Mouse (Mus musculus) MEL (cell line): Measurements from ENCODE around the gene Myt1l. TPM values are rescaled to one million over a fixed set of nuclear protein-coding genes. Genes with fewer than 3 reads are reported as not detected.

Experiments
- DNase-seq: peaks from one replicate; pipeline ENCODE4 v3.0.0; 2011; ENCODE audit warnings: low read depth, low spot score
- H3K27ac ChIP-seq: 2 replicates; pipeline ENCODE4 v1.5.1; 2012; ENCODE audit warnings: low read depth, mild to moderate bottlenecking, control low read depth, low read length, moderate library complexity; ENCODE audit not compliant: control insufficient read depth
- H3K27me3 ChIP-seq, 2 experiments: fragments of 150-350 bp in 1 of 2; sonication (generic) in 1 of 2; 2 replicates each; pipeline ENCODE4 v1.6.1; 2012; ENCODE audit warnings: low read length in 2 of 2, mild to moderate bottlenecking in 2 of 2, improper control_type of control experiment in 1 of 2, moderate library complexity in 1 of 2; ENCODE audit not compliant: insufficient read depth in 2 of 2, control insufficient read depth in 1 of 2
- H3K36me3 ChIP-seq, 2 experiments: 2 replicates each; pipeline ENCODE4 v1.6.1; 2012 to 2014; ENCODE audit warnings: low read length in 2 of 2, improper control_type of control experiment in 1 of 2, inconsistent platforms in 1 of 2, mild to moderate bottlenecking in 1 of 2; ENCODE audit not compliant: insufficient read depth in 2 of 2, control insufficient read depth in 1 of 2
- H3K4me1 ChIP-seq, 2 experiments: fragments of 150-350 bp in 1 of 2; sonication (generic) in 1 of 2; 2 replicates each; pipeline ENCODE4 v1.6.1; 2012; ENCODE audit warnings: low read length in 2 of 2, improper control_type of control experiment in 1 of 2, mild to moderate bottlenecking in 1 of 2; ENCODE audit not compliant: insufficient read depth in 2 of 2, control insufficient read depth in 1 of 2
- H3K4me3 ChIP-seq, 2 experiments: fragments of 150-350 bp in 1 of 2; sonication (generic) in 1 of 2; 2 replicates each; pipeline ENCODE4 v1.5.1; 2012; ENCODE audit warnings: low read depth in 2 of 2, low read length in 2 of 2, mild to moderate bottlenecking in 2 of 2, moderate library complexity in 2 of 2, control low read depth in 1 of 2, improper control_type of control experiment in 1 of 2; ENCODE audit not compliant: control insufficient read depth in 1 of 2, insufficient read depth in 1 of 2
- H3K79me2 ChIP-seq: 2 replicates; pipeline ENCODE4 v1.6.1; 2012; ENCODE audit warnings: mild to moderate bottlenecking, low read length, moderate library complexity; ENCODE audit not compliant: control insufficient read depth, poor library complexity, insufficient read depth
- H3K9ac ChIP-seq: 2 replicates; pipeline ENCODE4 v1.6.1; 2012; ENCODE audit warnings: low read depth, mild to moderate bottlenecking, control low read depth, low read length, moderate library complexity; ENCODE audit not compliant: control insufficient read depth, poor library complexity, severe bottlenecking
- H3K9me3 ChIP-seq: fragments of 150-350 bp; sonication (generic); replicated peaks from 2 replicates; pipeline ENCODE4 v1.6.1; 2012; ENCODE audit warnings: mild to moderate bottlenecking, low read length, improper control_type of control experiment, moderate library complexity; ENCODE audit not compliant: insufficient read depth
- BHLHE40 ChIP-seq: IDR thresholded peaks from 2 replicates; pipeline ENCODE4 v1.6.1; 2012; ENCODE audit warnings: low read depth, mild to moderate bottlenecking, inconsistent platforms, low read length, improper control_type of control experiment, borderline replicate concordance
- CHD2 ChIP-seq: IDR thresholded peaks from 2 replicates; pipeline ENCODE4 v1.6.1; 2011; ENCODE audit warnings: low read length, improper control_type of control experiment
- CTCF ChIP-seq, 3 experiments: IDR thresholded peaks in 2 of 3; conservative IDR thresholded peaks in 1 of 3; 2 replicates each; pipeline ENCODE4 v1.5.1; 2011 to 2012; ENCODE audit warnings: low read length in 3 of 3, low read depth in 2 of 3, mild to moderate bottlenecking in 2 of 3, improper control_type of control experiment in 1 of 3, inconsistent platforms in 1 of 3, mixed read lengths in 1 of 3, moderate library complexity in 1 of 3; ENCODE audit not compliant: control insufficient read depth in 1 of 3, insufficient read depth in 1 of 3, poor library complexity in 1 of 3, severe bottlenecking in 1 of 3
- E2F4 ChIP-seq: IDR thresholded peaks from 2 replicates; pipeline ENCODE4 v1.6.1; 2011; ENCODE audit warnings: low read depth, low read length, improper control_type of control experiment, borderline replicate concordance
- EP300 ChIP-seq, 2 experiments: IDR thresholded peaks; 2 replicates each; pipeline ENCODE4 v1.6.1; 2011; ENCODE audit warnings: improper control_type of control experiment in 2 of 2, low read length in 2 of 2, low read depth in 1 of 2, mild to moderate bottlenecking in 1 of 2
- GATA1 ChIP-seq: IDR thresholded peaks from 2 replicates; pipeline ENCODE4 v1.6.1; 2011; ENCODE audit warnings: low read depth, low read length, improper control_type of control experiment
- JUND ChIP-seq: IDR thresholded peaks from 2 replicates; pipeline ENCODE4 v1.6.1; 2011; ENCODE audit warnings: low read depth, mild to moderate bottlenecking, improper control_type of control experiment, low read length
- KAT2A ChIP-seq: conservative IDR thresholded peaks from 2 replicates; pipeline ENCODE4 v1.6.1; 2012; ENCODE audit warnings: low read depth, low read length, improper control_type of control experiment, inconsistent platforms
- MAFK ChIP-seq: IDR thresholded peaks from 2 replicates; pipeline ENCODE4 v1.6.1; 2011; ENCODE audit warnings: low read depth, mild to moderate bottlenecking, low read length, improper control_type of control experiment, borderline replicate concordance
- MEF2A ChIP-seq: IDR thresholded peaks from 2 replicates; pipeline ENCODE4 v1.6.1; 2014; ENCODE audit warnings: low read depth, mild to moderate bottlenecking, inconsistent platforms, low read length, improper control_type of control experiment; ENCODE audit not compliant: poor library complexity, insufficient replicate concordance, severe bottlenecking; ENCODE audit errors: extremely low read depth
- MXI1 ChIP-seq: IDR thresholded peaks from 2 replicates; pipeline ENCODE4 v1.6.1; 2011; ENCODE audit warnings: mild to moderate bottlenecking, low read depth, low read length, improper control_type of control experiment
- MYC ChIP-seq: IDR thresholded peaks from 2 replicates; pipeline ENCODE4 v1.6.1; 2011; ENCODE audit warnings: low read depth, mild to moderate bottlenecking, low read length, improper control_type of control experiment, moderate library complexity
- NRF1 ChIP-seq: IDR thresholded peaks from 2 replicates; pipeline ENCODE4 v1.6.1; 2014; ENCODE audit warnings: low read depth, mild to moderate bottlenecking, inconsistent platforms, low read length, improper control_type of control experiment, moderate library complexity; ENCODE audit not compliant: poor library complexity, insufficient read depth, severe bottlenecking
- POLR2A ChIP-seq, 2 experiments: IDR thresholded peaks; 2 replicates each; pipeline ENCODE4 v1.6.1; 2011 to 2012; ENCODE audit warnings: low read length in 2 of 2, mild to moderate bottlenecking in 2 of 2, control low read depth in 1 of 2, improper control_type of control experiment in 1 of 2, low read depth in 1 of 2, moderate library complexity in 1 of 2; ENCODE audit not compliant: control insufficient read depth in 1 of 2, insufficient read depth in 1 of 2, poor library complexity in 1 of 2
- RAD21 ChIP-seq: IDR thresholded peaks from 2 replicates; pipeline ENCODE4 v1.6.1; 2011; ENCODE audit warnings: mild to moderate bottlenecking, low read depth, low read length, improper control_type of control experiment
- SMC3 ChIP-seq: IDR thresholded peaks from 2 replicates; pipeline ENCODE4 v1.6.1; 2011; ENCODE audit warnings: low read depth, low read length, improper control_type of control experiment
- TCF12 ChIP-seq: IDR thresholded peaks from 2 replicates; pipeline ENCODE4 v1.6.1; 2014; ENCODE audit warnings: low read depth, mild to moderate bottlenecking, inconsistent platforms, low read length, improper control_type of control experiment, moderate library complexity
- UBTF ChIP-seq: IDR thresholded peaks from 2 replicates; pipeline ENCODE4 v1.6.1; 2012; ENCODE audit warnings: low read depth, mild to moderate bottlenecking, inconsistent platforms, low read length, improper control_type of control experiment, moderate library complexity, borderline replicate concordance; ENCODE audit not compliant: insufficient read depth
- USF1 ChIP-seq: IDR thresholded peaks from 2 replicates; pipeline ENCODE4 v1.6.1; 2014; ENCODE audit warnings: low read depth, mild to moderate bottlenecking, inconsistent platforms, low read length, improper control_type of control experiment, moderate library complexity
- USF2 ChIP-seq, 2 experiments: IDR thresholded peaks; 2 replicates each; pipeline ENCODE4 v1.6.1; 2011 to 2012; ENCODE audit warnings: improper control_type of control experiment in 2 of 2, low read length in 2 of 2, borderline replicate concordance in 1 of 2, inconsistent platforms in 1 of 2, low read depth in 1 of 2, mild to moderate bottlenecking in 1 of 2; ENCODE audit not compliant: insufficient read depth in 1 of 2
- ZC3H11A ChIP-seq: IDR thresholded peaks from 2 replicates; pipeline ENCODE4 v1.6.1; 2012; ENCODE audit warnings: low read depth, mild to moderate bottlenecking, inconsistent platforms, low read length, improper control_type of control experiment
- polyA plus RNA-seq, 2 experiments: library from polyadenylated mRNA; stranded (reverse) in 1 of 2; unstranded in 1 of 2; fragments of >175 nt in 1 of 2; fragments of >200 nt in 1 of 2; gene quantifications; 2 replicates each; pipeline versions ENCODE4 v1.2.1 to v1.2.4; 2012; ENCODE audit warnings: low replicate concordance in 2 of 2, low read depth in 1 of 2; ENCODE audit not compliant: insufficient read length in 2 of 2, insufficient read depth in 1 of 2, missing spikeins in 1 of 2
- total RNA-seq: library from RNA; depleted of rRNA; stranded (reverse); fragments of 300-350 nt; gene quantifications from 2 replicates; pipeline ENCODE4 v1.2.3, GENCODE M21; 2012

Gene Myt1l
- total and polyA plus RNA-seq, 3 experiments = not detected

- no peak overlapping the region for H3K9ac ChIP-seq
- H3K36me3 ChIP-seq = no peaks in the 10 kb centered on the region
- no peaks in the 10 kb centered on the region for H3K9me3 ChIP-seq
- H3K27ac ChIP-seq = no peak overlapping the region
- no peaks in the 10 kb centered on the region for H3K79me2 ChIP-seq
- no peaks in the 10 kb centered on the region for H3K27me3 ChIP-seq
- TF ChIP-seq SMC3 (no peak), UBTF (no peak), EP300 (IDR thresholded peaks at IDR 0.05; ENCODE audit: low read depth in 1 of 2, low read length in 2 of 2) (no peak)
- H3K4me3 ChIP-seq = no peak overlapping the region
- DNase-seq = no peak
- no peaks in the 10 kb centered on the region for H3K4me1 ChIP-seq
These were observed 143.8 kb downstream of the Myt1l start for GRCm38 (mm10) chr12:29671984-29672383.

DNA sequence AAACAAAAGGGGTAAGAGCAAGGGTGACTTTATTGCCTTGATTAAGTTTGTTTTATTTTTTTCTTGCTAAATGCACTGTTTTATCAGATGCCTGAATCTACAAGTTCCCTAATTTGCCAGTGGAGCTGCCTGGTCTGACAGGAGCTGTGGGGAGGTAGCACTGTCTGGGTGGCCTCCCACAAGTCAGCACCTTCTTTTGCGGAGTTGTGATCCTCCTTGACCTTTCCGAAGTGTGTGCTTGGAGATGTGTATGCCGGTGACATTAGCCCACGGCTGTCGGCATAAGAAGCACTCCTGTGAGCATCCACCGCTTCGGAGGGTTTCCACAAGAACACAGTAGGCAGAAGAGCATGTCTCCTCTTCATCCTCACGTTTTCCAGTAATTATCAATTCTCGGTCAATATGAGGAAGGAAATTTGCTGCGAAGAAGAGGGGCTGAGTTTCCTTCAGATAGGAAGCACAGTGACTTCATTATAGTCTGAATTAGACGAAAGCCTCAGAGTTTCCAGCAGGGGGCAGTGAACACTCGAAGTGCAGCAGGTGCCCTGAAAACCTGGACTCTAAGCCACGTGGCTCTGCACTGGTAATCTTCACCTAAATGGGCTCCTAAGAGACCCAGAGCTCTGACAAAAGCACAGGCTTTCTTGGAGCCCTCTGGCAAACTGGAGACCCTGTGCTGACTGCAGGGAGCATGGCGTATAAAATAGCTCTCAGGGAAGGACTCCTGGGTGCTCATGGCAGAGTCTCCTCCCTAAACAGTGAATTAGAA is 147.6 kb downstream of the Myt1l start:
- Histone ChIP-seq H3K4me3 (no peak overlapping the region), H3K27me3 (no peaks in the 10 kb centered on the region), H3K9me3 (no peaks in the 10 kb centered on the region), H3K79me2 (no peaks in the 10 kb centered on the region), H3K36me3 (no peaks in the 10 kb centered on the region), H3K9ac (no peak overlapping the region), H3K27ac (no peak overlapping the region), H3K4me1 (no peaks in the 10 kb centered on the region)
- DNase-seq = peak; percentile 8
- 0 out of 2 replicates have a peak, but pooled peaks have one; percentile 22 for TF ChIP-seq ZC3H11A
- TF ChIP-seq POLR2A (IDR thresholded peaks at IDR 0.05; ENCODE audit: control insufficient read depth in 1 of 2, insufficient read depth in 1 of 2, low read depth in 1 of 2, low read length in 2 of 2, poor library complexity in 1 of 2) = no peak
- TF ChIP-seq JUND = no peak
- TF ChIP-seq NRF1 = no peak
- TF ChIP-seq SMC3 = peak; percentile 41
- TF ChIP-seq CTCF (IDR thresholded peaks at IDR 0.05 in 2 of 3, conservative IDR thresholded peaks at IDR 0.05 in 1 of 3; ENCODE audit: control insufficient read depth in 1 of 3, insufficient read depth in 1 of 3, low read depth in 2 of 3, low read length in 3 of 3, poor library complexity in 1 of 3, severe bottlenecking in 1 of 3) = peak in 2 of 3 experiments; percentile 28 to 30; a peak in 4 of 6 replicates
- peak; percentile 28 for TF ChIP-seq RAD21

GRCm38 (mm10) chr12:29682384-29682783 is 154.2 kb downstream of the Myt1l start:
- Histone ChIP-seq H3K79me2 (no peaks in the 10 kb centered on the region), H3K9ac (no peak overlapping the region), H3K4me3 (no peak overlapping the region), H3K27me3 (no peaks in the 10 kb centered on the region), H3K36me3 (no peaks in the 10 kb centered on the region), H3K9me3 (no peaks in the 10 kb centered on the region), H3K27ac (no peak overlapping the region), H3K4me1 (no peaks in the 10 kb centered on the region)
- no peak for DNase-seq
- TF ChIP-seq TCF12 (no peak), KAT2A (no peak), SMC3 (no peak), JUND (no peak), UBTF (no peak), E2F4 (no peak), MYC (no peak), MAFK (no peak), ZC3H11A (no peak), EP300 (IDR thresholded peaks at IDR 0.05; ENCODE audit: low read depth in 1 of 2, low read length in 2 of 2) (no peak), CHD2 (no peak), GATA1 (no peak), BHLHE40 (no peak), MEF2A (no peak), USF1 (no peak), MXI1 (no peak), USF2 (IDR thresholded peaks at IDR 0.05; ENCODE audit: borderline replicate concordance in 1 of 2, insufficient read depth in 1 of 2, low read depth in 1 of 2, low read length in 2 of 2) (no peak)
